Mouse (Mus musculus): ENCODE data around the gene Becn1. TPM values are rescaled to one million over a fixed set of nuclear protein-coding genes. Genes with fewer than 3 reads are reported as not detected.
A peak's percentile ranks its signal among the peaks of the same experiment; 100 is the strongest.

Gene Becn1
- polyA plus RNA-seq, 1 experiment from 2014 or later, result 166 TPM

DNA sequence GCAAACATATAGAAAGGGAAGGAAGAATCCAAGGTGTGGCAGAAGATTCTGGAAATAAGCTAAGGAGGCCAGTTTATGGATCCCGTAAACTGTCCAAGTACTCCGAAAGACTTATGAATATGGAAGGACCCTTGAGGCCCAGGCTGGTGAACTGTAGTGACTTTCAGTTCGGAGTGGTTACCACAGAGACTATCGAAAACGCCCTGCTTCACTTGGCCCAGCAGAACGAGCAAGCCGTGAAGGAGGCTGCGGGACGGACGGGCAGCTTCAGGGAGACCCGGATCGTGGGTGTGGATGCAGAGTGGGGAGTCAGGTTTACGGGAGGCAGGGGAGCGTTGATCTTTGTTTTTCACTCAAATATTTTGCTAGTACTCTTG, 22.9 kb downstream of the Becn1 start:
- Histone ChIP-seq H3K27ac (ENCODE audit: low read depth, low read length) (no peak overlapping the region), H3K4me2 (replicated peaks; ENCODE audit: low read depth, low read length) (peak overlapping the region; percentile 35), H3K9me3 (ENCODE audit: control insufficient read depth, low read length) (no peaks in the 10 kb centered on the region), H3K4me3 (ENCODE audit: low read depth, low read length) (peak overlapping the region; percentile 76; the same call in 1 of the 2 replicates), H3K27me3 (ENCODE audit: control insufficient read depth, insufficient read depth, low read length) (no peaks in the 10 kb centered on the region; the same call in 1 of the 2 replicates), H3K36me3 (ENCODE audit: control insufficient read depth, insufficient read depth, low read length) (no peaks in the 10 kb centered on the region), H3K9ac (ENCODE audit: low read depth, low read length) (peak overlapping the region; percentile 31; the same call in 1 of the 2 replicates), H3K4me1 (replicated peaks; ENCODE audit: control insufficient read depth, insufficient read depth, low read length) (peaks cover 11% of the 10 kb centered on the region)
- no peak for DNase-seq (ENCODE audit: low spot score)
- no peak; the same call in 1 of the 2 replicates for ATAC-seq (ENCODE audit: low FRiP score)
- 60% methylated on average over 14 of the region's 14 CpGs for WGBS

DNA sequence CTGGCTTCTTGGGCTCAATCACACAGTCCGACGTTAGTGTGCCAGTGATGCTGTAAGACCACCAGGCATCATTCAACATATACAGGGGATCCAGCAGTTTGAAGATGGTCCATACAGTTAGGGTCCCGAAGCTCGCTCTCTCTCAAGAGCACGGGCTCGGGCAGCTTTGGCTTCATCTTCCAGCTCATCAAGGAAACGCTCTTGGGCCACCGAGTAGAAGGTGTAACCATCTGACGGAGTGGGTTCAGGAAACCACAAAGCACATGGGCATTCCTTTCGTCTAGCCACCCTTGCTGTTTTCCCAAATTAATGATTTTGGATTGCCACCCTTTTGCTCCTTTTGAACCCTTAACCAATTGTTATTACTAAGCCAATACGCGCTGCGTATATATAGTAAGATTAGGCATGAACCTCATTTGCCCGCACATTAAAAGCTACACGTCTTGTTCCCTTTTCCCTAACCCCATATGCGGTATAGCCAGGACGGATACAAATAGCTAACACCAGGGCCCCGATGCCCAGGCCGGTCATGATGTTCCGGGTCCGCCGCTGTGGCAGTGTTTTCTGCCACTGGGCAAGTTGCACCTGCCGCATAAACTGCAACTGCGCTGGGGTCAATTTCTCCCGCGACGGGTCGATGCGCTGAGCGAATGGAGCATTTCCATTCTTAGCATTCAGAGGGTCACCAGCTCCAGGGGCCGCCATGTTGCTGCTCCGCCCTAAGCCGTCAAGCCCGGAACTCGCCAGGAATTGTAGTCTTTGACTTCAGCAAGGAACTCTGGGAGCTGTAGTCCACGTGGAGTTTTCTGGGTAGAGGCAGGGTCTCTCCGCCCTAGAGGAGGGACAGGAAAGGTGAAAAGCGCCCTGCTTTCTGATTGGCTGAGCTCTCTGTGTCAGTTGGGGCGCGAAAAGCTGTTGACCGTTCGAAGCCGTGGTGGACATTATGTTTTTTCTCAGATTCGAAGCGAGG, 23.6 kb downstream of the Becn1 start, which contains the start of the genes Cntd1 and Coa3:
Gene Cntd1, plus strand, starts transcription at position 790 of the 970 bp plus-strand sequence.
Gene Coa3, minus strand, starts transcription at position 892 of the 970 bp plus-strand sequence.
- Histone ChIP-seq H3K9me3 (ENCODE audit: control insufficient read depth, low read length) (no peaks in the 10 kb centered on the region), H3K4me1 (replicated peaks; ENCODE audit: control insufficient read depth, insufficient read depth, low read length) (peaks cover 11% of the 10 kb centered on the region), H3K9ac (ENCODE audit: low read depth, low read length) (peak within 1 kb of the TSS; percentile 80), H3K4me3 (ENCODE audit: low read depth, low read length) (peak within 1 kb of the TSS; percentile 76), H3K27me3 (ENCODE audit: control insufficient read depth, insufficient read depth, low read length) (no peaks in the 10 kb centered on the region; the same call in 1 of the 2 replicates), H3K27ac (ENCODE audit: low read depth, low read length) (peak within 1 kb of the TSS; percentile 58; the same call in 1 of the 2 replicates), H3K4me2 (replicated peaks; ENCODE audit: low read depth, low read length) (peak within 1 kb of the TSS; percentile 83), H3K36me3 (ENCODE audit: control insufficient read depth, insufficient read depth, low read length) (no peaks in the 10 kb centered on the region)
- ATAC-seq (ENCODE audit: low FRiP score) (peak; percentile 91), DNase-seq (ENCODE audit: low spot score) (peak; percentile 90)
- 9% methylated on average over 45 of the region's 45 CpGs for WGBS

GRCm38 (mm10) chr11:101277381-101278222, 24.5 kb downstream of the Becn1 start:
- ATAC-seq (ENCODE audit: low FRiP score), result no peak
- peak overlapping the region; percentile 80 for H3K9ac ChIP-seq (ENCODE audit: low read depth, low read length)
- H3K4me3 ChIP-seq (ENCODE audit: low read depth, low read length), result peak overlapping the region; percentile 76
- DNase-seq (ENCODE audit: low spot score), result no peak
- peak overlapping the region; percentile 83 for H3K4me2 ChIP-seq (replicated peaks; ENCODE audit: low read depth, low read length)
- no peaks in the 10 kb centered on the region for H3K36me3 ChIP-seq (ENCODE audit: control insufficient read depth, insufficient read depth, low read length)
- H3K9me3 ChIP-seq (ENCODE audit: control insufficient read depth, low read length), result no peaks in the 10 kb centered on the region
- WGBS, result 72% methylated on average over 12 of the region's 12 CpGs
- H3K27me3 ChIP-seq (ENCODE audit: control insufficient read depth, insufficient read depth, low read length), result no peaks in the 10 kb centered on the region; the same call in 1 of the 2 replicates
- H3K4me1 ChIP-seq (replicated peaks; ENCODE audit: control insufficient read depth, insufficient read depth, low read length), result peaks cover 11% of the 10 kb centered on the region
- no peak overlapping the region for H3K27ac ChIP-seq (ENCODE audit: low read depth, low read length)

GRCm38 (mm10) chr11:101276319-101277070, 25.6 kb downstream of the Becn1 start:
- no peak for ATAC-seq (ENCODE audit: low FRiP score)
- Histone ChIP-seq H3K4me2 (replicated peaks; ENCODE audit: low read depth, low read length) (peak overlapping the region; percentile 15), H3K27me3 (ENCODE audit: control insufficient read depth, insufficient read depth, low read length) (no peaks in the 10 kb centered on the region; the same call in 1 of the 2 replicates), H3K9ac (ENCODE audit: low read depth, low read length) (no peak overlapping the region), H3K27ac (ENCODE audit: low read depth, low read length) (no peak overlapping the region), H3K36me3 (ENCODE audit: control insufficient read depth, insufficient read depth, low read length) (no peaks in the 10 kb centered on the region), H3K4me3 (ENCODE audit: low read depth, low read length) (0 out of 2 replicates have a peak overlapping the region, but pooled peaks have one; percentile 10), H3K9me3 (ENCODE audit: control insufficient read depth, low read length) (no peaks in the 10 kb centered on the region), H3K4me1 (replicated peaks; ENCODE audit: control insufficient read depth, insufficient read depth, low read length) (peaks cover 11% of the 10 kb centered on the region)
- WGBS, result 26% methylated on average over 27 of the region's 27 CpGs
- no peak for DNase-seq (ENCODE audit: low spot score)

DNA sequence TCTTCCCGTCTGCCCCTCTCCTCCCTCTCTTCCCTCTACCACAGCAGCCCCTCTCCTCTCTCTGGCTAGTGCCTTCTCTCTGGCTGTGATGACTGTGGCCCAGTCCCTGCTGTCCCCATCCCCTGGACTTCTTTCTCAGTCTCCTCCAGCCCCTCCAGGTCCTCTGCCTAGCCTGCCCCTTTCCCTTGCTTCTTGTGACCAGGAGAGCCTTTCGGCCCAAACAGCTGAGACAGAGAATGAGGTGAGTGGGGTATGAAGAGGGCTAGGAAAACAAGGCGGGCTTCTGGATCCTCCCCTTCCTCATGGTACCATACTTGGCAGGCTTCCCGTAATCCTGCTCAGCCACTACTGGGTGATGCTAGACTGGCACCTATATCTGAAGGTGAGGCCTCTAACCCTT, 26.8 kb downstream of the Becn1 start:
- H3K9me3 ChIP-seq (ENCODE audit: control insufficient read depth, low read length), result no peaks in the 10 kb centered on the region
- DNase-seq (ENCODE audit: low spot score) (no peak), ATAC-seq (ENCODE audit: low FRiP score) (no peak)
- H3K4me1 ChIP-seq (replicated peaks; ENCODE audit: control insufficient read depth, insufficient read depth, low read length), result peaks cover 11% of the 10 kb centered on the region
- H3K36me3 ChIP-seq (ENCODE audit: control insufficient read depth, insufficient read depth, low read length), result no peaks in the 10 kb centered on the region
- H3K4me3 ChIP-seq (ENCODE audit: low read depth, low read length), result no peak overlapping the region
- H3K27me3 ChIP-seq (ENCODE audit: control insufficient read depth, insufficient read depth, low read length), result no peaks in the 10 kb centered on the region; the same call in 1 of the 2 replicates
- H3K9ac ChIP-seq (ENCODE audit: low read depth, low read length), result no peak overlapping the region
- no peak overlapping the region for H3K27ac ChIP-seq (ENCODE audit: low read depth, low read length)
- 90% methylated on average over 4 of the region's 4 CpGs for WGBS
- H3K4me2 ChIP-seq (replicated peaks; ENCODE audit: low read depth, low read length), result no peak overlapping the region

DNA sequence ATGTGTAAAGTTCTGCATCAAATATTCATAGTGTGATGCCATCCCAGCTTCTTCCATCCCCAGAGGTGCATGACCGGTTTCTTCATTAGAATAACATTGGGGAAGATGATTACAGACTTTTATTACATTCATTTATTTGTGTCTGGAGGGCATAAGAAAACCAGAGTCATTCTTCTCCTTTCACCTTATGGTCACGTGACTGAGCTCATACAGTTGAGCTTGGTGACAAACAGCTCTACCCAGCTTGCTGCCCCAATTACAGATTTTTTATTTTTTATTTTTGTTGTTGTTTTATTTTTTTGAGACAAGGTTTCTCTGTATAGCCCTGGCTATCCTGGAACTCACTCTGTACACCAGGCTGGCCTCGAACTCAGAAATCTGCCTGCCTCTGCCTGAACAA, 29.6 kb downstream of the Becn1 start:
- Histone ChIP-seq H3K36me3 (ENCODE audit: control insufficient read depth, insufficient read depth, low read length) (no peaks in the 10 kb centered on the region), H3K9ac (ENCODE audit: low read depth, low read length) (no peak overlapping the region), H3K4me1 (replicated peaks; ENCODE audit: control insufficient read depth, insufficient read depth, low read length) (peaks cover 3% of the 10 kb centered on the region; the same call in 1 of the 2 replicates), H3K4me2 (replicated peaks; ENCODE audit: low read depth, low read length) (no peak overlapping the region), H3K27ac (ENCODE audit: low read depth, low read length) (no peak overlapping the region), H3K9me3 (ENCODE audit: control insufficient read depth, low read length) (no peaks in the 10 kb centered on the region), H3K4me3 (ENCODE audit: low read depth, low read length) (no peak overlapping the region), H3K27me3 (ENCODE audit: control insufficient read depth, insufficient read depth, low read length) (no peaks in the 10 kb centered on the region; the same call in 1 of the 2 replicates)
- DNase-seq (ENCODE audit: low spot score), result no peak
- 86% methylated on average over 3 of the region's 3 CpGs for WGBS
- ATAC-seq (ENCODE audit: low FRiP score), result no peak

DNA sequence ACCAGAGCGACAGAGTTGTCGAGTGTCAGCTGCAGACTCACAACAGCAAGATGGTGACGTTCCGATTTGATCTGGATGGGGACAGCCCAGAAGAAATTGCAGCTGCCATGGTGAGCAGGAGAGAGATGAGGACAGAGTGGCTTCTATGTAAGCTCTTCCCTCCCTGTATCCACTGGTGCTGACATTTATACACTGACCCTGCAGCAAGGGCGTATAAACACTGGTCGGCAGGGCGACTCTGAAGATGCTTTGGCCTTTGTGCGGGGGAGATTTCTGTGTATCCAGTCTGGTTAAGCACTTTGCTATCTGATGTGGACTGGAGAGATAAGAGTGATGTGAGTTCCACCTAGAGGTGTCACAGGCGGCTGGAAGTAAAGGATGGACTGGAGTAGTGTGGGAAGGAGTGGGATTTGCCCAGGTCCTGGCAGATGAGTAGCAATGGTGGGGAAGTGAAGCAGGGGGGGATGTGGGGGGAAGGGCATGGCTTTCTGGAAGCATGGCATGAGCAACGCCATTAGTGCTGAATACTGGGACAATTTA, 32.4 kb downstream of the Becn1 start:
- H3K36me3 ChIP-seq (ENCODE audit: control insufficient read depth, insufficient read depth, low read length), result no peaks in the 10 kb centered on the region
- DNase-seq (ENCODE audit: low spot score), result peak; percentile 66
- H3K27me3 ChIP-seq (ENCODE audit: control insufficient read depth, insufficient read depth, low read length), result peaks cover 9% of the 10 kb centered on the region
- no peak overlapping the region for H3K9ac ChIP-seq (ENCODE audit: low read depth, low read length)
- no peak overlapping the region for H3K4me3 ChIP-seq (ENCODE audit: low read depth, low read length)
- no peak overlapping the region for H3K4me2 ChIP-seq (replicated peaks; ENCODE audit: low read depth, low read length)
- 34% methylated on average over 10 of the region's 10 CpGs for WGBS
- ATAC-seq (ENCODE audit: low FRiP score), result no peak
- no peaks in the 10 kb centered on the region for H3K9me3 ChIP-seq (ENCODE audit: control insufficient read depth, low read length)
- H3K4me1 ChIP-seq (replicated peaks; ENCODE audit: control insufficient read depth, insufficient read depth, low read length), result no peaks in the 10 kb centered on the region
- H3K27ac ChIP-seq (ENCODE audit: low read depth, low read length), result no peak overlapping the region
